Mouse (Mus musculus): ENCODE measurements around the gene Ccni. TPM values are rescaled to one million over a fixed set of nuclear protein-coding genes. Genes with fewer than 3 reads are reported as not detected.

Ccni gene
- polyA plus RNA-seq, 1 experiment from 2014 or later, result 191 TPM

GRCm38 (mm10) chr5:93184548-93184947 is 21.7 kb downstream of the Ccni start:
- H3K4me1 ChIP-seq, result no peaks in the 10 kb centered on the region
- peaks cover 66% of the 10 kb centered on the region for H3K36me3 ChIP-seq (replicated peaks)
- H3K9me3 ChIP-seq, result no peaks in the 10 kb centered on the region
- 95% methylated on average over 6 of the region's 6 CpGs for WGBS
- no peaks in the 10 kb centered on the region for H3K27me3 ChIP-seq
- ATAC-seq (ENCODE audit: low FRiP score), result no peak
- no peak overlapping the region for H3K4me3 ChIP-seq (replicated peaks)
- no peak overlapping the region for H3K27ac ChIP-seq
- H3K4me2 ChIP-seq, result no peak overlapping the region
- no peak overlapping the region for H3K9ac ChIP-seq

GRCm38 (mm10) chr5:93183311-93183710 is 23.0 kb downstream of the Ccni start:
- peaks cover 66% of the 10 kb centered on the region for H3K36me3 ChIP-seq (replicated peaks)
- H3K9ac ChIP-seq, result no peak overlapping the region

GRCm38 (mm10) chr5:93180252-93180651 is 26.0 kb downstream of the Ccni start:
- 86% methylated on average over 2 of the region's 2 CpGs for WGBS
- Histone ChIP-seq H3K9me3 (no peaks in the 10 kb centered on the region), H3K4me1 (no peaks in the 10 kb centered on the region), H3K27me3 (no peaks in the 10 kb centered on the region), H3K4me3 (replicated peaks) (no peak overlapping the region), H3K4me2 (no peak overlapping the region), H3K9ac (no peak overlapping the region), H3K27ac (no peak overlapping the region), H3K36me3 (replicated peaks) (peaks cover 54% of the 10 kb centered on the region)
- no peak for ATAC-seq (ENCODE audit: low FRiP score)

More at GRCm38 (mm10) chr5:93183311-93183710, 23.0 kb downstream of the Ccni start:
- Histone ChIP-seq H3K4me1 (no peaks in the 10 kb centered on the region), H3K27ac (no peak overlapping the region), H3K4me3 (replicated peaks) (no peak overlapping the region), H3K4me2 (no peak overlapping the region), H3K9me3 (no peaks in the 10 kb centered on the region), H3K27me3 (no peaks in the 10 kb centered on the region)
- no peak for ATAC-seq (ENCODE audit: low FRiP score)
- 88% methylated on average over 6 of the region's 6 CpGs for WGBS

DNA sequence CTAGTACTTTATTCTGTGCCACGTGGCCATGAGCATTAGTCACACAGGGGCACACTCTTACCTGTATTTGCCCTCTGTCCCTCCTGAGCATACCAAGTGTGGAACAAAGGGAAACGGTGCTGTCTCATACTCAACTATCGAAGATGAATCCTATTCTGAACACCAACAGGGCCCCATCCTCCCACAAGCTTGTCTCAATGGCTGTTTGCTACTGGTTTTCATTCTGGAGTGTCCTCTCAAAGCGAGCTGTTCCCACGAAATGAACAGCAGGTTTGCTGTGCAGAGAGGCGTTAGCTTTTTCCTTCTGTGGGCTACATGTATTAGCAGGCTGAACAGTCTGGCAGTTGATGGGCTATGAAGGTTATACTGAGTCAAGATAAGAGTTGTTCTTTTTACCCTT is 27.7 kb downstream of the Ccni start:
- H3K9me3 ChIP-seq, result no peaks in the 10 kb centered on the region
- H3K27me3 ChIP-seq, result no peaks in the 10 kb centered on the region
- 0 out of 2 replicates have a peak overlapping the region, but pooled peaks have one; percentile 25 for H3K27ac ChIP-seq
- H3K4me2 ChIP-seq, result no peak overlapping the region
- H3K4me3 ChIP-seq (replicated peaks), result no peak overlapping the region
- ATAC-seq (ENCODE audit: low FRiP score), result no peak
- WGBS, result 86% methylated on average over 6 of the region's 6 CpGs
- H3K36me3 ChIP-seq (replicated peaks), result peaks cover 57% of the 10 kb centered on the region
- H3K9ac ChIP-seq, result no peak overlapping the region
- no peaks in the 10 kb centered on the region for H3K4me1 ChIP-seq

DNA sequence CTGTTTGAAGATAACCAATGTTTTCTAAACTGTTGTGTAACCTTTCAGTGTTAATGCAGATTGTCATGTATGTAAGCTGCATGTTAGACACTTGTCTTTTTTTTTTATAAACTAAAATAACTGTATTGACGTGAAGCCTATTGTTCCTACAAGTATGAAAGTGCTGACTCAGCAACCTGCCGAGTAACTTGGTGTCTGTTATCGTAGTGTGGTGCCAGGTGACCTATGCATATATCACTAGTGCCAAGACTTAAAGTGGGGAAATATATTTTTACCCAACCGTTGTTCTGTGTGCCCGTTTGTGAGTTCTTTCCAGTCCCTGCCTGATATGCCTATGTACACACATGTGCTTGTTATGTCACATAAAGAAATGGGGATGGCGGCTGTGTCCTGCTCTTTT is 31.6 kb downstream of the Ccni start:
- no peak overlapping the region for H3K27ac ChIP-seq
- no peak for ATAC-seq (ENCODE audit: low FRiP score)
- peaks cover 66% of the 10 kb centered on the region for H3K36me3 ChIP-seq (replicated peaks)
- H3K4me2 ChIP-seq, result no peak overlapping the region
- H3K9ac ChIP-seq, result no peak overlapping the region
- H3K4me1 ChIP-seq, result no peaks in the 10 kb centered on the region
- no peak overlapping the region for H3K4me3 ChIP-seq (replicated peaks)
- WGBS, result 93% methylated on average over 6 of the region's 6 CpGs
- H3K9me3 ChIP-seq, result no peaks in the 10 kb centered on the region
- H3K27me3 ChIP-seq, result no peaks in the 10 kb centered on the region

DNA sequence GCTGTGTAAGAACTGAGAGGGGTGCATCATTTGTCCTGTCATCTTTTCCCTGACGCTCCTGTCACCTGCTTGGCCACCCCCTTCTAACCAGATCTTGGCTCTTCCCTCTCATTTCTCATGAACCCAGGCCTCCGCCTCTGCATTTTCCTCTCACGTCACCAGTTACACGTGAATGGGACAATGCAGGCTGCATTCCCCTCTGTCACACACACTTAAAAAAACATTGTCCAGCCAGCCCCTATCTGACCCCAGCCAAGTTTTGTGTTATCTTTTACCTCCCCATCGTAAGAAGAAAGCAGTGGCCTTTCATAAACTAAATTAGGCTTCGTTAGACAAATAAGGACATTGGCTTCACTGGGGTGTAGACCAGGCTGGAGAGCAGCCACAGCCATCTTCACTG is 33.8 kb downstream of the Ccni start:
- no peaks in the 10 kb centered on the region for H3K9me3 ChIP-seq
- no peak for ATAC-seq (ENCODE audit: low FRiP score)
- WGBS, result 81% methylated on average over 6 of the region's 6 CpGs
- H3K27ac ChIP-seq, result no peak overlapping the region
- peaks cover 65% of the 10 kb centered on the region for H3K36me3 ChIP-seq (replicated peaks)
- no peaks in the 10 kb centered on the region for H3K4me1 ChIP-seq
- no peak overlapping the region for H3K4me3 ChIP-seq (replicated peaks)
- H3K27me3 ChIP-seq, result no peaks in the 10 kb centered on the region
- no peak overlapping the region for H3K9ac ChIP-seq
- H3K4me2 ChIP-seq, result no peak overlapping the region

- 95% methylated on average over 15 of the region's 15 CpGs for WGBS
- H3K9ac ChIP-seq, result no peak overlapping the region
- H3K9me3 ChIP-seq, result no peaks in the 10 kb centered on the region
- no peak overlapping the region for H3K4me3 ChIP-seq (replicated peaks)
- H3K4me1 ChIP-seq, result no peaks in the 10 kb centered on the region
- no peaks in the 10 kb centered on the region for H3K27me3 ChIP-seq
- ATAC-seq (ENCODE audit: low FRiP score), result no peak
- H3K36me3 ChIP-seq (replicated peaks), result peaks cover 74% of the 10 kb centered on the region
- no peak overlapping the region for H3K4me2 ChIP-seq
- H3K27ac ChIP-seq, result no peak overlapping the region
Observed at GRCm38 (mm10) chr5:93171420-93171819, 34.9 kb downstream of the Ccni start.

- Histone ChIP-seq H3K4me2 (no peak overlapping the region), H3K9me3 (no peaks in the 10 kb centered on the region), H3K4me3 (replicated peaks) (no peak overlapping the region), H3K36me3 (replicated peaks) (peaks cover 77% of the 10 kb centered on the region), H3K27me3 (no peaks in the 10 kb centered on the region), H3K9ac (no peak overlapping the region), H3K27ac (no peak overlapping the region), H3K4me1 (no peaks in the 10 kb centered on the region)
- no peak for ATAC-seq (ENCODE audit: low FRiP score)
- 91% methylated on average over 6 of the region's 6 CpGs for WGBS
Observed at GRCm38 (mm10) chr5:93168654-93169053, 37.6 kb downstream of the Ccni start.

GRCm38 (mm10) chr5:93167919-93168516 is 38.3 kb downstream of the Ccni start:
- Histone ChIP-seq H3K27me3 (no peaks in the 10 kb centered on the region), H3K4me2 (no peak overlapping the region), H3K4me3 (replicated peaks) (no peak overlapping the region), H3K9ac (no peak overlapping the region), H3K9me3 (no peaks in the 10 kb centered on the region), H3K4me1 (no peaks in the 10 kb centered on the region), H3K27ac (no peak overlapping the region), H3K36me3 (replicated peaks) (peaks cover 81% of the 10 kb centered on the region)
- no peak for ATAC-seq (ENCODE audit: low FRiP score)
- 92% methylated on average over 11 of the region's 11 CpGs for WGBS

DNA sequence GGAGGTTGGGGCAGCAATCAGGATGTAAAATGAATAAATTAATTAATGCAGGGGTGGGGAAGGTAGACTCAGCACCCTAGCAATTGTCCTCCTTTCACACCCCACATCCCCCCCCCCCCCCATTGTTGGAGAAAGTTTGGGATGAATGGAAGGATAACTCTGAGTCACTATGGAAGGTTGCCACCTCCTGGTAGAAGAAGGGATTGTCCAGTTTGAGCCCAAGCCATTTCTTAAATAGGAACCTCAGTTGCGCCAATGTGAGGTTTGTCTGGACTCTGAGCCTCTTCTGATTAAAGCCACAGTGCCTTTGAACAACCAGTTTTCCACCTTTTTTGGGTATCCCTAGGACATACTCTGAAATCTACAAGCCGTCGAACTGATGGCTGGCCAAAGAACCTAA is 42.8 kb downstream of the Ccni start:
- no peaks in the 10 kb centered on the region for H3K9me3 ChIP-seq
- H3K4me1 ChIP-seq, result no peaks in the 10 kb centered on the region
- no peak overlapping the region for H3K27ac ChIP-seq
- 79% methylated on average over 3 of the region's 3 CpGs for WGBS
- no peak overlapping the region for H3K4me3 ChIP-seq (replicated peaks)
- H3K27me3 ChIP-seq, result no peaks in the 10 kb centered on the region
- no peak overlapping the region for H3K4me2 ChIP-seq
- no peak; the same call in 1 of the 2 replicates for ATAC-seq (ENCODE audit: low FRiP score)
- H3K9ac ChIP-seq, result no peak overlapping the region
- peaks cover 84% of the 10 kb centered on the region for H3K36me3 ChIP-seq (replicated peaks)

GRCm38 (mm10) chr5:93154401-93154800 is 51.9 kb downstream of the Ccni start:
- Histone ChIP-seq H3K36me3 (replicated peaks) (peaks cover 75% of the 10 kb centered on the region), H3K4me1 (peaks cover 18% of the 10 kb centered on the region; the same call in 1 of the 2 replicates)
- ATAC-seq (ENCODE audit: low FRiP score), result no peak

GRCm38 (mm10) chr5:93152451-93152850 is 53.8 kb downstream of the Ccni start:
- no peak overlapping the region for H3K9ac ChIP-seq
- no peaks in the 10 kb centered on the region for H3K27me3 ChIP-seq
- H3K36me3 ChIP-seq (replicated peaks), result peaks cover 64% of the 10 kb centered on the region
- no peaks in the 10 kb centered on the region for H3K9me3 ChIP-seq
- H3K27ac ChIP-seq, result no peak overlapping the region
- H3K4me1 ChIP-seq, result peaks cover 18% of the 10 kb centered on the region; the same call in 1 of the 2 replicates
- H3K4me3 ChIP-seq (replicated peaks), result no peak overlapping the region
- ATAC-seq (ENCODE audit: low FRiP score), result no peak
- H3K4me2 ChIP-seq, result no peak overlapping the region
- 87% methylated on average over 4 of the region's 4 CpGs for WGBS

More at GRCm38 (mm10) chr5:93154401-93154800, 51.9 kb downstream of the Ccni start:
- H3K9me3 ChIP-seq, result no peaks in the 10 kb centered on the region
- H3K4me3 ChIP-seq (replicated peaks), result no peak overlapping the region
- H3K4me2 ChIP-seq, result no peak overlapping the region
- no peak overlapping the region for H3K9ac ChIP-seq
- no peaks in the 10 kb centered on the region for H3K27me3 ChIP-seq
- 92% methylated on average over 11 of the region's 11 CpGs for WGBS
- no peak overlapping the region for H3K27ac ChIP-seq

- Histone ChIP-seq H3K27ac (no peak overlapping the region), H3K9me3 (no peaks in the 10 kb centered on the region), H3K27me3 (no peaks in the 10 kb centered on the region), H3K4me1 (peaks cover 18% of the 10 kb centered on the region; the same call in 1 of the 2 replicates), H3K36me3 (replicated peaks) (peaks cover 59% of the 10 kb centered on the region), H3K4me3 (replicated peaks) (no peak overlapping the region), H3K9ac (no peak overlapping the region), H3K4me2 (no peak overlapping the region)
- WGBS, result 76% methylated on average over 6 of the region's 6 CpGs
- ATAC-seq (ENCODE audit: low FRiP score), result no peak
Observed at GRCm38 (mm10) chr5:93151985-93152384, 54.3 kb downstream of the Ccni start.

Measured in forebrain, embryonic 12.5 days (tissue).